Mouse (Mus musculus) layer of hippocampus, adult 9-10 months (tissue): Measurements from ENCODE around the gene Kcnk4.

ENCODE experiments used
- DNase-seq: peaks from one replicate; pipeline ENCODE4 v3.0.0; 2022; ENCODE audit warnings: low spot score

The Kcnk4 gene

GRCm38 (mm10) chr19:6968491-6969271, 34.4 kb upstream of the Kcnk4 start:
- no peak for DNase-seq

GRCm38 (mm10) chr19:6956461-6956860, 22.1 kb upstream of the Kcnk4 start:
- DNase-seq = no peak

GRCm38 (mm10) chr19:6955424-6955823, 21.1 kb upstream of the Kcnk4 start:
- no peak for DNase-seq

- no peak for DNase-seq
These were observed 19.7 kb upstream of the Kcnk4 start for GRCm38 (mm10) chr19:6954046-6954445.

GRCm38 (mm10) chr19:6952712-6953037, 18.4 kb upstream of the Kcnk4 start:
- DNase-seq = no peak

GRCm38 (mm10) chr19:6951994-6952711, 17.8 kb upstream of the Kcnk4 start:
- DNase-seq = no peak

- DNase-seq = peak; percentile 85
These were observed 17.2 kb upstream of the Kcnk4 start for GRCm38 (mm10) chr19:6951381-6951968.

GRCm38 (mm10) chr19:6950613-6951153, 16.4 kb upstream of the Kcnk4 start:
- DNase-seq = peak; percentile 49

GRCm38 (mm10) chr19:6949951-6950350, 15.6 kb upstream of the Kcnk4 start:
- no peak for DNase-seq

- DNase-seq = no peak
These were observed 15.2 kb upstream of the Kcnk4 start for GRCm38 (mm10) chr19:6949532-6949931.

- DNase-seq = no peak
These were observed 13.9 kb upstream of the Kcnk4 start for GRCm38 (mm10) chr19:6948186-6948585.

- DNase-seq = no peak
These were observed 13.4 kb upstream of the Kcnk4 start for GRCm38 (mm10) chr19:6947742-6948141.

- no peak for DNase-seq
These were observed 9.4 kb upstream of the Kcnk4 start for GRCm38 (mm10) chr19:6943709-6944108.

GRCm38 (mm10) chr19:6942764-6943163, 8.4 kb upstream of the Kcnk4 start:
- no peak for DNase-seq

- peak; percentile 87 for DNase-seq
These were observed 8.0 kb upstream of the Kcnk4 start, which contains the start of gene Gpr137 for GRCm38 (mm10) chr19:6942249-6942691. Gpr137 (minus strand) TSS chr19:6942480.

- DNase-seq = peak; percentile 86
These were observed 7.3 kb upstream of the Kcnk4 start, which contains the start of gene Bad for GRCm38 (mm10) chr19:6941372-6942248. Bad (plus strand) TSS chr19:6941861.

- DNase-seq = no peak
These were observed 6.4 kb upstream of the Kcnk4 start for GRCm38 (mm10) chr19:6940396-6941351.

- DNase-seq = no peak
These were observed 5.0 kb upstream of the Kcnk4 start for GRCm38 (mm10) chr19:6939106-6940002.
